Mouse (Mus musculus) layer of hippocampus, adult 18-20 months (tissue): ENCODE measurements at regions not wholly inside any gene's neighbourhood (a gene's known extent, or its start where the extent isn't known, plus 50 kb on each side); places are given as distances from the start of the nearest gene placed in this dataset.
A peak's percentile ranks its signal among the peaks of the same experiment; 100 is the strongest.

ENCODE experiments used
- DNase-seq, 2 experiments: peaks; one replicate each; pipeline ENCODE4 v3.0.0; 2022; ENCODE audit warnings: low spot score in 2 of 2

DNA sequence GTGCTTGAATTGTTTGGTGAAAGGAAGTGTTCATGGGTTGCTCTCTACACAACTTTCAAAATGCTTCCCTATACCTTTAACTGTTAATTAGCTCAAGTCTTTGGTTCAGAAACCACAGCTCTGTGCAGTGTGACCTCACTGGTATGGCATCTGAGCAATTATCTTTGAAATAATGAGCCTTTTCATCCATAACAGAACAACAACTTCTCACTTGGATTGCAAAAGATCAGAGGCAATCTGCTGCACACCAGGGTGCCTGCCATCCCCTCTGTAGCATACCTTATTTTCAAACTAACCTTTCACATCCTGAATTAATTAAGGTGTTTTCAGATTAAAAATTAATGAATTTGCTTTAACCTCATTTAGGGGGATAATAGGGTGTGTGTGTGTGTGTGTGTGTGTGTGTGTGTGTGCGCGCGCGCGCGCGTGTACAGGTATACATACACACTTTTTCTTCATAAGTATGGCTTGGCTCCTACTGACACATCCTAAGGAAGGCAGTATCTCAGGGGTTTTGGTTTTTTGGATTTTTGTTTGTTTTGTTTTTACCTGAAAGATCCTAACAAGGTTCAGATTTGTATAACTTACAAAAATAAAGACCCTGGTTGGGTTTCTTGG is 493.8 kb downstream of the Rapgef2 start:
- no peak for DNase-seq

DNA sequence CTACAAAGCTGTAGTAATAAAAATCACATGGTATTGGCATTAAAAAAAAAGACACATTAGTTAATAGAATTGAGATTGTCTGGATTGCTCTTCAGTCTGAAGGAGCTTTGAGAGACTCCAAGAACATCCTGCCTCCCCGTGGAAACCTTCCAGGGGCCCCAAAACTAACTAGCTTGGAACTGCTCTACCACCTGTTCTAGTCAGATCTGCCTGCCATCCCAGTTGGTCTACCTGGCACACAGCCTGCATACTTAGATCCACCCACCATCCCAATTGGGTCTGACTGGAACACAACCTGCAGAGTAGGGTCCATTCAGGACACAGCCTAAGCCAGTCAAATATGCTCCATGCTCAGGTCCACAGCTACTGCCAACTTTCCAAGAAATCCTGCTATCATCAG is 503.6 kb downstream of the Rapgef2 start:
- peak in 1 of 2 experiments; percentile 2 for DNase-seq

DNA sequence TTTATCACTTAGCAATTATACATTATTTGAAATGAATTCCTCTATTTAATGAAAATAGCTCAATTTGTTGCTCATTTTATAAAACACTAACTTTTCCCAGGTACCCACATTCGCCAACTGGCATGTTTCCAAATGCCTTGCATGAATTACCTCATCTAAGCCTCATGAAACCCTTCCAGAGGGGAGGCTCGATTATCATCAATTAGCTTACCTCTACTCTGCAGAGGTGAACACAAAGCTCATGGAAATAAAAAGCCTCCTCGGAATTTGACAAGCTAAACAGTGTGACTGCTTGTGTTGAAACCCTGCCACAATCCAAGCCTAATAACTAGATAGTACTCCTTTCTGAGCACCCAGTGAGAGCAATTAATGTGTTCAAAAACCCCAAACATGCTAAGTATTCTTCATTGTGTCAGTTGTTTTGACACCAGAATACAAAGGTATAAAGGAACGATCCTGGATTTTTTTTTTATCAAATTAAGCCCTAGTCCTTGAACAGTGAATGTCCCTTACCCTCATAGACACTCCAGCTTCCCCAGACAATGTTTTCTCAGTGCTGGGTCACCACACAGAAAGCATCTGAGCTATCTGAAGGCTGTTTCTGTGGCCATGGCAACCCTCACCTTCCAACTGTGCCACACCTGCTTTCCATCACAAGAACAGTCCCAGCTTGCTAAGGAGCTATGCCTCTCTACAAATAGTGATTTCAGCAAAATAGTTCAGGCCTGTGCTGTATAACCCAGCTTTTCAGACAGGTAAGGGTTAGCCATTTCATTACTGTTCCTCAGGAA is 530.4 kb downstream of the Rapgef2 start:
- DNase-seq = no peak

DNA sequence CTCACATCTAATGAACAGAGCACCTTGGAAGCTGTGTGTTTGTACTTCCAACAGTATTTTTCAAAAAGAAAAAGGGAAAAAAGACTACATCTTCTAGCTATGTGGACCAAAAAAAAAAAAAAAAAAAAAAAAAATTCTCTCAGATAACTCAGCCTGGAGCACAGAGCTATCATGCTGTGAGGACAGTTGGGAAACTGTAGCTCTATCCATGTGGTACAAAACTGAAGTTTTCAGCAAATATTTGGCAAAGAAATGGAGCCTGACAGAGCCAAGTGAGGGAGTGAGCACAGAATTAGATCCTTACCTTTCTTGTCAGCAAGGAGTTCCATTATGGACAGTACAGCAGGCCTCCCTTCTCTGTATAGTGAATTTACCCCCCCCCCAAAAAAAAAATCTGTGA is 550.2 kb downstream of the Rapgef2 start:
- no peak for DNase-seq

DNA sequence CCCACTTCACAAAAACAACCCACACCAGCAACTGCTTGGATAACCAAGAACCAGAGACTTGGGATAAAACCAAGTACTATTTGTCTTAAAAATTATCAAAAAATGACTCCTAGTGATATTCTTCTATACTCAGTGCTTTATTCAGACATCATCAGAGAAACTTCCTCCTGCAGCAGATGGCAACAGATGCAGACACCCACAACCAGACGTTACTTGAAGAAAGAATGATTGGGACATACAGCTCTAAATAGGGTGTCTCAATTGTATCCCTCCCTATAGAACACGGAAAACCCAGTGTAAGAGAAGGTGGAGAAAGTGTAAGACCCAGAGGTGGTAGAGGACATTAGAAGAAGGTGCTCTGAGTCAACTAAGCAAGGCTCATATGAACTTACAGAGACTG is 569.6 kb downstream of the Rapgef2 start:
- DNase-seq = peak; percentile 5 to 68

DNA sequence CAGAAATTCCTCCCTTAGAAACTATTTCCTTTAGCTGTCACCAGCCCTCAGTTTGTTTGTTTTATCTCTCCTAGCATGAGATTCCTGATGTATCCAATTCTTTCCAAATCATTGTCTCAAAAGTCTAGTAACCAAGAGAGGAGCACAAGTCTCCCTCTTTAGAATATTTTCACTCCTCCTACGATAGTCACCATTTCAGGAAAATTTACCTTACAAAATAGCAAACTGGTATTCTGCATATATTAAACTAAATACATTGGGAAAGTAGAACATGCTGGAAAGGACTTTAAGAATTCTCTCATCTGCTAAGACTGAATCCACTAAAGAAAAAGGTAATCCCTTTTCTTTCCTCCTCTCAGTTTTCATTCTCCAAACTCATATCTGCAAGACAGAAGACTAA is 578.6 kb downstream of the Rapgef2 start:
- no peak for DNase-seq

DNA sequence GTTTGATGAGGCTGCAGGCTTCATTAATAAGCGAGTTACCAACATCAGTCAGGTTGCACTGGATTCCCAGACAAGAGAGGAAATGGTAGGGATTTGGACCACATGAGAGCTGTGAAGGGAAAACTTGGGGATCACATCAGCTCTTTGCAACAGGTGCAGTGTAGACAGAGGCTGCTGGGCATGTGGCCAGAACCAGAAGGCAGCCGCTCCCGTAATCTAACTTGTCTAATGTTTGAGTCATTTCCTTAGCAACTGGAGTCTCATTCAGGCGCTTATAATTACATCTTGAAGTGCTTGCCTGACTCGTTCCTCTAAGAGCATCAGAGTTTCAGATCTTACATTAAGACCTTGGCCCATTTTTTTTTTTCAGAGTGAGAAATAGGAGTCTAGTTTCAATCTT is 587.4 kb downstream of the Rapgef2 start:
- peak in 1 of 2 experiments; percentile 22 for DNase-seq

DNA sequence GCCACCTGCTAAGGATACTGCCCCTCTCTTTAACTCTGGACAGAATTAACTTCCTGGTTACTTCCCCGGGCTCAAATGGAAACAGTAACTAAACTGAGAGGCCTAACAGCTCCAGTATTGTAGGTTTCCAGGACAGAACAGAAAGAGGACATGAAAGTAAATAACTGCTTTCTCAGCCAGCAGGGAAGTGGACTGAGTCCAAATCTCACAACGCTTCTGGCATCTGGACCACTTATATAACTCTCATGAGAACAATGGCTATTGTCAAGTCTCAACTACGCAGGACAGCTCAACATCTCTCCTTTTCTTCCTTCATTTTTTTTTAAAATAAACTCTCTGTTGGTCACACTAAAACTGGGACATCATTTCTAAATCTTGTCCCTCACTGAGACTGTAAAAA is 594.8 kb downstream of the Rapgef2 start:
- DNase-seq = peak in 1 of 2 experiments; percentile 24

DNA sequence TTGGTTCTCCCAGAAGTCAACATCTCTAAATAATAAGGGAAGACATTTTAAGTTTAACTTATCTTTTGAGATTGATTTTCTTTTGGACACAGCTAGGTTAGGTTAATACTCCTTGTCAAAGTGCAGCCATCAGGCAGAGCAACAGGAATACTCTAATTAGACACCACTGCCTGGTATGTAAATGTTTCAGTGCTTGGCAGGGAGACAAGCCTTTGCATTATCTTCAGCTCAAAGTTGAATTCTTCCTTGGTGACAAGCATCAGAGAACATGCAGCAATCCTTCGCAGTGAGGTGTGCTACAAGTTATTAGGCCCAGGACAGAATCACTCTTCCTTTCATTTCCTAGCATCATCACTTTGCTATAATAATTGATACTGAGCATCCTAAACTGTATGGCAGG is 608.7 kb downstream of the Rapgef2 start:
- no peak for DNase-seq

DNA sequence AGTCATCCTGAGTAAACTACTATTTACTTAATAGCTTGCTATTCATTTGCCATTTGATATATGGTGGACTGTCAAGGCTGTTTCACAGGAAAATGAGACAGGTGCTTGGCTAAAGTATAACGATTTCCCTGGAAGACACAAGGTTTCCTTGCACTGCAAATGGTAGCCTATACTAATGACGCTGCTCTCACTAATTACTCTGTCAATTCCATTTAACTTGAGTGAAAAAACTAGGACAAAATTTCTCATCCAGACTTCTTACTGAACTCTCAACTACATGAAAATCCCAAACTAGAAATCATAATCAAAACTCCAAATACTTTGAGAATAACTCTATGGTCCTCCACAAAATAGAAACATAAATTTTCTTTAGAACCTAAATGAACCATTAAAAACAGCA is 609.5 kb downstream of the Rapgef2 start:
- DNase-seq = no peak

DNA sequence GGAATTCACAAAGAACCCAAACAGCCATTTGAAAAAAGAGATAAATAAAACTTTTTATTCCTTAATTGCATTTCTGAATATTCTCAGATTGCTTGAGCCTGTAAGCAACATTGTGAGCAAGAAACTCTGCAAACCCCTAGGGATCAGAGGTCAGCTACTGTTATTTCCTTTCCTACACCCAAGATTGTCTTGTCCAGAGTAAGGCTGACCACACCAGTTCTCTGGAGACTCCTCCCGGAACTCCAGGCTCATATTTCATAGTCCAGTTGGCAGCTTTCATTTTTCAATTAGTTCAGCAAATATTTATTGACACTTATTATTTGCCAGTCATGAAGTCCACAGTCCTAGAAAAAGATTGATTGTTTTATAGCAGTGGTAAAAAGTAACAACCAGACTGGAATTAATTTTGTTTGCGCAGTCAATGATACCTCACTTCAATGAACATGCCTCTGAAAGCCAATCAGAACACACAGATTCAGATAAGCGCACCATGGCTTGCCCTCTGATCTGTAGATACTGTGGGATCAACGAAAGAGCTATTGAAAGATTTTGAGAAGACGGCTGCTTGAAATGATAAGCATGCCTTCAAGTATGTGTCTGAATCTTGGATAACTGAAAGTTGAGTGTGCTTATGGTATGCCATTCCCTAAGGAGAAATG is 611.7 kb downstream of the Rapgef2 start:
- no peak for DNase-seq

DNA sequence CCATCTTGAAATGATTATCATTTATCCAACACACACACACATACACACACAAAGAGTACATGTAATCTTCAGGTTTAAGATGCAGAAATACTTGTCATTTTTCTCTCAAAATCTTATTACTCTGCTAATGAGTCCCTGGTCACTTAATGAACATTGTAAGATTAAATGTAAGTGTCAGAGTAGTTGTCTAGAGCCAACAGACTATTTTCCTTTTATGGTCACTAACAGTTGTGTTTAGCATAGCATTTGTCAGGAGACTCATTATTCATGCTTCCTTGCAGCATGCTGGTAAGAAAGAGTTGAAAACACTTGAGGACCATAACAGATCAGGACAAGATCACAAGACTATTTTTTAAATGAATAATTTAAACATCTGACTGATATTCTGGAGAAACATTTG is 618.3 kb downstream of the Rapgef2 start:
- DNase-seq = no peak

DNA sequence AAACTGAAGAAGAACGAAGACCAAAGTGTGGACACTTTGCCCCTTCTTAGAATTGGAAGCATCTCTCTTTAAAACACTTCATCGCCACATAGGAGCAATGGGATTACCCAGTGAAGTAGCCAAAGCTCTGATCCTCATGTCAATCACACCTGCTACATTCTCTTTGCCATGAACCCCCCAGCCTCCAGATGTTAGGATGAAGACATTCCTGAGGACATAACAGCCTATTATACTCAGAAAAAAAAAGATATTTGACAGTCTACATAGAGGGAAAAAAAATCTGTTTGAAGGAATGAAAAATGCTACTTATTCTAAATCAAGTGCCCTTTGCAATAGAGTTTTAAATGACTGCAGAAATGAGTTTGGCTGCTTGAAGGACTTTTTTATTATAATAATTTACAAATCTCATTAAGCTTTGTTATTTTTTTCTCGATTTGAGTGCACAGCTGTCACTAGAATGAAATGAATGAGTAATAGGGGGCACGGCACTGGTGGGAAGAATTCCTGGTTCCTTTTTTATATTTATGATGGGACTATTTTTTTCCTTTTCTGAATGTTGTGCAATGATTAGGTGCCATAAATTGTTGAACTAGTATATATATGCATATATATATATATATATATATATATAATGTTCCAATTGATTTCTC is 618.8 kb downstream of the Rapgef2 start:
- no peak for DNase-seq

DNA sequence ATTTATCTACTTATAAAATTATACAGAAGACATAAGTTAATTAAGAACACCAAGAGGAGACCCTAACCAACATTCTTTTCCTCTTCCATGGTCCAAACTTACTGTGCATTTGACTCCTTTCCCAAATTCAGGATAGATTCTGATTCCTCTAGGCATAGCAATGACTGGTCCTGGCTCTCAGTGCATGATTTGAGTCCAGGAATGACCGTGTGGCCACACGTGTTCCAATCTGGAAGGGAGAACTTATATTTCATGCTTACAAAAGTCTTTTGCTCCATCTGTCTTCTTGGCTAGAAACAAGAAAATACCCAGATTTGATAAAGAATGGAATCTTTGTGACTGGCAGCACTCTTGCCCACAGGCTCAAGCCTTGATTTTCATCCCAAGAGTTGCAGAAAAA is 638.2 kb downstream of the Rapgef2 start:
- DNase-seq = no peak

DNA sequence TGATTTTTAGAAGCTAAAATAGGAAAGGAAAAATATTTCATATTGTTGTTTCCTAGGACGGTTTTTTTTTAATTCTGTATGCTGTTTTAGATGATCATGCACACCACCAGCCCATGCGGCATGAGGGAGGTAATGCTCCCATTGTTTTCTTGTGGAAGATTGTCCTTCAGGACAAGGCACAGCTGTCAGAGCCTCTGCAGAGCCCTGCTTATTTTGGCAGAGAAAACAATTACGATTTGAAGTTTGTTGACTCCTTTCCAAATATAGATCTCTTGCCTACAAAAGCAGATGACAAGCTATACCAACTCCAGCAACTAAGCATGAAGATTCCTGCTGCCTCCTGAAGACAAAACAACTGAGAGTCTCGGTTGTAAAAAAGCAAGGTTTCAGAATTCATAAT is 650.9 kb downstream of the Rapgef2 start:
- DNase-seq = peak in 1 of 2 experiments; percentile 2

DNA sequence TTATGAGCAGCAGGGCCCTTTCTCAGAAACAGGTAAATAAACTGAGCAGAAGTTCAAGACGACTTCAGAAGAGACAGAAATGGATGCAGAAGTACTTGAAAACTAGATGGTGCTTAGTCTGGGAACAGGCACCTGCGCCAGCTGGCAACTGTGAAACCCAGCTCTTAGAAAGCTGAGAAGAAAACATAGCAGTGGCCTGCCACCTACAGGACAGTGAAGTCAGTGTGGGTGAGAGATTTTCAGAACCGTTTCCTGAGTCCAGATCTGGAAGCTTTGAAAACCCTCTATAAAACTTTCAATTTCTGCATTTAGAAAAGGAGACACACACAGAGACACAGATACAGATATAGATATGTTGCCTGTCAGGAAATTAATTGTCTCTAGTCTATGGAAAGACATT is 667.4 kb downstream of the Rapgef2 start:
- DNase-seq = peak in 1 of 2 experiments; percentile 50

DNA sequence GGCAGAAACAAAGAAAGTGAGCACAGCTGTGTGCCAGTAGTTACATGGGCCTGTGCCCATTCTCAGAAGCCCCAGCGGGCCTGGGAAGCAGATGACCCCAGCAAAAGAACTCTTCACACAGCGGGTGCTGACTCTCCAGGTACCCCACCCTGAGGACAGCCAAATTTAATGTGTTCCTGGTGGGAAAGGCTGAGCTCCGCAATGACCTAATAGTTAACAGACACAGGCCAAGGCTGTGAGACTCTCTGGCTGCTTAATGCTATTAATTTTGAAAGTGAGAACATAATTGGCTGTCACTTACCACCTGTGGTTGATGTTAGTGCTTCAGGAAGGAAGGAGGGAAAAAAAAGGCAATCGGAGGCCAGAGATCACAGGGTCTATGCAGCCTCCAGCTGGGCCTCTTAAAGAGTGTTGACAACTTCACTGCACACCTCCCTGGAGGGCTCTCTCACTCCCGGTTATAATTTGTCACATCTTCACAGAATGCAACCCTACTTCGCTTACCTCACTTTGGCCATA is 691.5 kb downstream of the Rapgef2 start:
- DNase-seq = no peak

DNA sequence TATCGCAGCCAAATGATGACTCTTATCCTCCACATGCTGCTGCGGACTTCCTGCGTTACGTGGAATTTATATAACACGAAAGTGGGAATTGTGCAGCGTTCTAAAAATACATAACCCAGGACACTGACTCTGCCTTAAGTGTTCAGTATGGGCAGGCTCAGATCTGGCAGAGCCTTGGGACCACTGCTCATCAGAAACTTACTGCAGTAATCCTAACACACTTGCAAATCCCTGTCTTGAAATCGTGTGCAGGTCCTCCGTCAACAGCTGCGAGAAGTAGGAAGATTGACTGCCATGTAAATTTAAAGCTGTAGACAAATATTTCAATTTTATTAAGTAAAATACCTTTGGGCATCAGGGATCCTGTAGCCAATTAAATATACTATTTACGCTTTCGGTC is 692.0 kb downstream of the Rapgef2 start:
- no peak for DNase-seq

DNA sequence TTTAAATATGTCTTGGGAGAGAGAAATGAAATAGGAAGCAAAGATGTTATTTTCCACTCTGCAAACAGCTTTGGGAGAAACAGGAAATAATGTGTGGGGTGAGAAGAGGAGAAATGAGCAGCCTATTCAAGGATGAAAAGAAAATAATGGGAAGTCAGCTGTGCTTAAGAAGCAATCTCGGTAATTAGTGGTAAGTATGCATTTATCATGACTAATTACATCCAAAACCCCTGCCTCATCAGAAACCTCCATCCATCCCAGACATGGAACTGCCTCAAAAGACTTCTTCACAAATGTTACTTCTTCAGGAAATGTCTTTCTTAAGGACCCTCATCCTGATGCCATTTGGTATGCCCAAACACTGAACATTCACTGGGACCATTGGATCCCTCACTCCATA is 699.7 kb downstream of the Rapgef2 start:
- no peak for DNase-seq

DNA sequence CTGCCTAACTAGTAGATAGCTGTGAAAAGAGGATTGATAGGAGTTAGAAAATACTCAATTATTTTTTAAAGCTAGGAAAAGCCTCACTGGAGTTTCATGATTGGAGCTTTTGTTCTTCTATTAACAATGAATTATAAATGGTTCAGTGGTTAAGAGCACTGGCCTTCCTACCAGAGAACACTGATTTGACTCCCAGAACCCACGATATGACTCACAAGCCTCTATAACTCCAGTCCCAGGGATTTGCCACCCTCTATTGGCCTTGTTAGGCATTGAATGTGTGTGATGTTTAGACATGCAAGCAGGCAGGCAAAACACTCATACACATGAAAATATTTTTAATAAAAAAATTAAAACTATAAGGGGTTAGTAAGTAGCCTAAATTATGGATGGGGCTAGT is 704.4 kb downstream of the Rapgef2 start:
- peak in 1 of 2 experiments; percentile 55 for DNase-seq

DNA sequence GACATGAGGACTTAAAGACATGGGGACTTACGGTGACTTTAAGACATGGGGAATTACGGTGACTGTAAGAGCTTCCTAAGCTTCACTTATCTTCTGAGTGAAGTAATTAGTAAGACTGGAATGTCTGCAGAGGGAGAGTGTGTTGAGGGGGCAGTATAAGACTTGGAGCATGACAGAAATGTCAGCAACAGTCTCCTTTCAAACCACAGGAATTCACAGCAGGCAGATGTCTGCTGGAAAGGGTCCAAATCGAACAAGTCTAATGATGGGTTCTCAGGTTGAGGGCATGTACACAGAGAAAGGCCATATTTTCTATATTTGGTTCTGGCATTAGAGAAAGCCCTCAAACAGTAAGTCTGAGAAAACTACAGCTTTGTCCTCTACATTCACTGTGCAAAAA is 705.2 kb downstream of the Rapgef2 start:
- no peak for DNase-seq
